Mouse (Mus musculus) lung, adult 2 months (tissue): Measurements from ENCODE around the gene Arl1.

Experiments
- CTCF ChIP-seq: fragments of 200-500 bp; IDR thresholded peaks from 2 replicates; pipeline ENCODE4 v1.5.1; 2011; ENCODE audit warnings: mild to moderate bottlenecking, low read length, control low read depth; ENCODE audit not compliant: insufficient read depth
- POLR2A ChIP-seq: fragments of 200-500 bp; IDR thresholded peaks from 2 replicates; pipeline ENCODE4 v1.6.1; 2011; ENCODE audit warnings: low read depth, mild to moderate bottlenecking, control low read depth, low read length, borderline replicate concordance; ENCODE audit errors: extremely low read depth

- TF ChIP-seq CTCF, result 0 out of 2 replicates have a peak, but pooled peaks have one; percentile 14
- no peak for TF ChIP-seq POLR2A
Measured at GRCm38 (mm10) chr10:88725343-88725742, 5.3 kb upstream of the Arl1 start.
